Mouse (Mus musculus) G1E (cell line): ENCODE results near the gene Tnfsf9. TPM values are rescaled to one million over a fixed set of nuclear protein-coding genes. Genes with fewer than 3 reads are reported as not detected.
A peak's percentile ranks its signal among the peaks of the same experiment; 100 is the strongest.

ENCODE experiments used
- ATAC-seq: 2 replicates; pipeline ENCODE4 v1.8.0; 2016; ENCODE audit warnings: mild to moderate bottlenecking; ENCODE audit not compliant: insufficient number of reproducible peaks, poor library complexity, low FRiP score, severe bottlenecking; ENCODE audit errors: extremely low read depth
- DNase-seq: peaks from one replicate; pipeline ENCODE4 v3.0.0; 2012; ENCODE audit warnings: low spot score
- H3K27me3 ChIP-seq: 2 replicates; pipeline ENCODE4 v1.6.1; 2012; ENCODE audit warnings: mild to moderate bottlenecking, low read length, inconsistent platforms; ENCODE audit not compliant: insufficient read depth
- H3K36me3 ChIP-seq: replicated peaks from 2 replicates; pipeline ENCODE3; 2012; ENCODE audit warnings: mild to moderate bottlenecking, inconsistent platforms
- H3K4me1 ChIP-seq: 2 replicates; pipeline ENCODE4 v1.6.1; 2012; ENCODE audit warnings: low read depth, low read length, inconsistent platforms, mixed read lengths; ENCODE audit not compliant: insufficient read depth
- H3K4me3 ChIP-seq: 2 replicates; pipeline ENCODE4 v1.5.1; 2012; ENCODE audit warnings: low read depth, mild to moderate bottlenecking, inconsistent platforms, low read length, moderate library complexity, mixed read lengths
- H3K9me3 ChIP-seq: replicated peaks from 2 replicates; pipeline ENCODE4 v1.6.1; 2012; ENCODE audit warnings: inconsistent platforms
- CTCF ChIP-seq: IDR thresholded peaks from 2 replicates; pipeline ENCODE4 v1.5.1; 2012; ENCODE audit warnings: low read depth, low read length, inconsistent platforms, mixed read lengths
- GATA1 ChIP-seq: IDR thresholded peaks from 2 replicates; pipeline ENCODE4 v1.6.1; 2012; ENCODE audit warnings: borderline replicate concordance, low read length, inconsistent platforms, mixed read lengths
- GATA2 ChIP-seq: IDR thresholded peaks from 2 replicates; pipeline ENCODE4 v1.6.1; 2012; ENCODE audit warnings: low read depth, low read length, inconsistent platforms, borderline replicate concordance
- POLR2AphosphoS5 ChIP-seq: IDR thresholded peaks from 2 replicates; pipeline ENCODE4 v1.6.1; 2012; ENCODE audit warnings: low read depth, low read length, inconsistent platforms; ENCODE audit not compliant: insufficient replicate concordance
- TAL1 ChIP-seq: conservative IDR thresholded peaks from 2 replicates; pipeline ENCODE4 v1.6.1; 2012; ENCODE audit warnings: low read depth, low read length, inconsistent platforms, mixed read lengths
- polyA plus RNA-seq: library from polyadenylated mRNA; stranded (reverse); fragments of >175 nt; gene quantifications from 2 replicates; pipeline ENCODE4 v1.2.3, GENCODE M21; 2012
- total RNA-seq, 2 experiments: library from RNA; stranded (forward) in 1 of 2; stranded (reverse) in 1 of 2; fragments of 200-1000 nt in 1 of 2; fragments of >200 nt in 1 of 2; fragmentation: Nextera tagmentation in 1 of 2; gene quantifications; 2 replicates each; pipeline ENCODE4 v1.2.3; 2014 to 2017

The Tnfsf9 gene
- total and polyA plus RNA-seq, 3 experiments: 4.4 to 10.4 (median 9.2) TPM

- peak; percentile 71 for DNase-seq
- ATAC-seq: peak; percentile 77
- H3K27me3 ChIP-seq: peaks cover 26% of the 10 kb centered on the region
- H3K36me3 ChIP-seq: peaks cover 34% of the 10 kb centered on the region
- no peaks in the 10 kb centered on the region for H3K9me3 ChIP-seq
- H3K4me1 ChIP-seq: peaks cover 53% of the 10 kb centered on the region
- H3K4me3 ChIP-seq: peak within 1 kb of the TSS; percentile 69
- TF ChIP-seq TAL1 (no peak), GATA2 (no peak), CTCF (no peak), POLR2AphosphoS5 (no peak), GATA1 (no peak)
These were observed 26.8 kb upstream of the Tnfsf9 start, which contains the start of gene Dennd1c for GRCm38 (mm10) chr17:57078336-57078735. TSS of gene Dennd1c (minus strand) at chr17:57078514.

GRCm38 (mm10) chr17:57079919-57080318 is 25.2 kb upstream of the Tnfsf9 start:
- DNase-seq (no peak), ATAC-seq (no peak)
- no peak overlapping the region for H3K4me3 ChIP-seq
- H3K36me3 ChIP-seq: peaks cover 23% of the 10 kb centered on the region
- no peak for TF ChIP-seq GATA2
- no peak for TF ChIP-seq TAL1
- no peak for TF ChIP-seq GATA1
- no peak for TF ChIP-seq POLR2AphosphoS5
- no peak for TF ChIP-seq CTCF
- peaks cover 38% of the 10 kb centered on the region for H3K27me3 ChIP-seq
- peaks cover 51% of the 10 kb centered on the region for H3K4me1 ChIP-seq
- H3K9me3 ChIP-seq: no peaks in the 10 kb centered on the region

DNA sequence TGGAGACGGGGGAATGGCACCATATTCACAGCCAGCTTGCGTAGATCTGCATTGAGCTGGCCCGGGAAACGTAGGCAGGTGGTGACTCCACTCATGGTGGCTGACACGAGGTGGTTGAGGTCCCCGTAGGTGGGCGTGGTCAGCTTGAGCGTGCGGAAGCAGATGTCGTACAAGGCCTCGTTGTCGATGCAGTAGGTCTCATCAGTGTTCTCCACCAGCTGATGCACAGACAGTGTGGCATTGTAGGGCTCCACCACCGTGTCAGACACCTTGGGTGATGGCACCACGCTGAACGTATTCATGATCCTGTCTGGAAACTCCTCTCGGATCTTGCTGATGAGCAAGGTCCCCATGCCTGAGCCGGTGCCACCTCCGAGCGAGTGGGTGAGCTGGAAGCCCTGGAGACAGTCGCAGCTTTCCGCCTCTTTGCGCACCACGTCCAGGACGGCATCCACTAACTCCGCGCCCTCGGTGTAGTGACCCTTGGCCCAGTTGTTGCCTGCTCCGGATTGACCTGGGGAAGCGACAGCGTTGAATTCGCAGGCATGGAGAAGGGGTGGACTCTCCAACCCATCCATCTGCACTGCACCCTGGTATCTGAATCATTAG is 23.8 kb upstream of the Tnfsf9 start:
- DNase-seq (no peak), ATAC-seq (no peak)
- H3K4me3 ChIP-seq: no peak overlapping the region
- no peak for TF ChIP-seq GATA2
- TF ChIP-seq POLR2AphosphoS5: no peak
- TF ChIP-seq TAL1: no peak
- TF ChIP-seq CTCF: no peak
- no peak for TF ChIP-seq GATA1
- peaks cover 38% of the 10 kb centered on the region for H3K27me3 ChIP-seq
- H3K9me3 ChIP-seq: no peaks in the 10 kb centered on the region
- peaks cover 17% of the 10 kb centered on the region for H3K36me3 ChIP-seq
- peaks cover 53% of the 10 kb centered on the region for H3K4me1 ChIP-seq

DNA sequence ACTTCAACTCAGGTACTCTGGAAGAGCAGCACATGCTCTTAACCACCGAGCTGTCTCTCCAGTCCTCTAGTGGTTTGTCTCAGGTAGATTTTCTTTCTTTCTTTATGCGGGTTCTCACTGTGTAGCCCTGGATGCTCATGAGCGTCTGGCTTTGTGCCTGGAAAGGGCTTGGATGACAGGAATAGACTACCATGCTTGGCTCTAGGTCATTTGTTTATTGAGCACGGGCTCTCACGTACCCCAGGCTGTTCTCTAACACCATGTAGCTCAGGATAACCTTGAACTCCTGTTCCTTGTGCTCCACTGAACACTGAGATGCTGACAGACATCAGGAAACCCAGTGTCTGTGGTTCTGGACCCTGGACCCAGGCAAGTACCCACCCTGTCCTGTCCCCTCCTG is 22.6 kb upstream of the Tnfsf9 start:
- TF ChIP-seq TAL1 (no peak), CTCF (no peak), GATA2 (no peak), GATA1 (no peak), POLR2AphosphoS5 (no peak)
- ATAC-seq (no peak), DNase-seq (no peak)
- Histone ChIP-seq H3K4me3 (no peak overlapping the region), H3K9me3 (no peaks in the 10 kb centered on the region), H3K4me1 (peaks cover 47% of the 10 kb centered on the region), H3K36me3 (peaks cover 12% of the 10 kb centered on the region), H3K27me3 (peaks cover 39% of the 10 kb centered on the region)

DNA sequence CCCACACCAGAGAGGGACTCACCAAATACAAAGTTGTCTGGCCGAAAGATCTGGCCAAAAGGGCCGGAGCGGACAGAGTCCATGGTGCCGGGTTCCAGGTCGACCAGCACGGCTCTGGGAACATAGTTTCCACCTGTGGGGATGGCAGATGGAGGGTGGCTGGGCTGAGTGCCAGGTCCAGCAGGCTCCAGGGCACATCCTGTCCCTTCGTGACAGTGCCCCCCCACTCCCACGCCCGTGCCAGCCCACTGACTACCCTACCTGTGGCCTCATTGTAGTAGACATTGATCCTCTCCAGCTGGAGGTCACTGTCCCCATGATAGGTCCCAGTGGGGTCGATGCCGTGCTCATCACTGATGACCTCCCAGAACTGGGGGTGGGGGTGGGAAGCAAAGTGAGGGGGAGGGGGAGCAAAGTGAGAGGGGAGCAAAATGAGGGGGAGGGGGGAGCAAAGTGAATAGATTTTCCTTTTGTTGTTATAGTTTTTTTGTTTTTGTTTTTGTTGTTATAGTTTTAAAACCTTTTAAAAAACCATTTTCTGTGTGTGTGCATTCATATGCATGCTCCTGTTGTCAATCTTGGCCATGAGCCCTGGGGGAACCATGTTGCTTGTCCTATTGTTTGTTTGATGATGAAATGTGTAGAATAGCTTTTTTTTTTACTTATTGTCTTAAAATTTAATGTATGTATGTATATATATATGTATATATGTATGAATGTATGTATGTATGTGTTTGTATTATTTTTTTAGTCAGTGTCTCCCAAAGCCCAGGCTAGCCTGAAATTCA is 19.0 kb upstream of the Tnfsf9 start:
- Histone ChIP-seq H3K4me3 (no peak overlapping the region), H3K36me3 (peaks cover 6% of the 10 kb centered on the region), H3K27me3 (peaks cover 57% of the 10 kb centered on the region), H3K4me1 (peaks cover 14% of the 10 kb centered on the region), H3K9me3 (no peaks in the 10 kb centered on the region)
- no peak for TF ChIP-seq CTCF
- TF ChIP-seq GATA2: no peak
- no peak for TF ChIP-seq POLR2AphosphoS5
- no peak for TF ChIP-seq TAL1
- no peak for TF ChIP-seq GATA1
- ATAC-seq (no peak), DNase-seq (no peak)
